Mouse (Mus musculus) G1E (cell line): ENCODE results near the gene Irx5. TPM values are rescaled to one million over a fixed set of nuclear protein-coding genes. Genes with fewer than 3 reads are reported as not detected.
A peak's percentile ranks its signal among the peaks of the same experiment; 100 is the strongest.

Experiments used
- ATAC-seq: 2 replicates; pipeline ENCODE4 v1.8.0; 2016; ENCODE audit warnings: mild to moderate bottlenecking; ENCODE audit not compliant: insufficient number of reproducible peaks, poor library complexity, low FRiP score, severe bottlenecking; ENCODE audit errors: extremely low read depth
- DNase-seq: peaks from one replicate; pipeline ENCODE4 v3.0.0; 2012; ENCODE audit warnings: low spot score
- H3K27me3 ChIP-seq: 2 replicates; pipeline ENCODE4 v1.6.1; 2012; ENCODE audit warnings: mild to moderate bottlenecking, low read length, inconsistent platforms; ENCODE audit not compliant: insufficient read depth
- H3K36me3 ChIP-seq: replicated peaks from 2 replicates; pipeline ENCODE3; 2012; ENCODE audit warnings: mild to moderate bottlenecking, inconsistent platforms
- H3K4me1 ChIP-seq: 2 replicates; pipeline ENCODE4 v1.6.1; 2012; ENCODE audit warnings: low read depth, low read length, inconsistent platforms, mixed read lengths; ENCODE audit not compliant: insufficient read depth
- H3K4me3 ChIP-seq: 2 replicates; pipeline ENCODE4 v1.5.1; 2012; ENCODE audit warnings: low read depth, mild to moderate bottlenecking, inconsistent platforms, low read length, moderate library complexity, mixed read lengths
- H3K9me3 ChIP-seq: replicated peaks from 2 replicates; pipeline ENCODE4 v1.6.1; 2012; ENCODE audit warnings: inconsistent platforms
- CTCF ChIP-seq: IDR thresholded peaks from 2 replicates; pipeline ENCODE4 v1.5.1; 2012; ENCODE audit warnings: low read depth, low read length, inconsistent platforms, mixed read lengths
- GATA1 ChIP-seq: IDR thresholded peaks from 2 replicates; pipeline ENCODE4 v1.6.1; 2012; ENCODE audit warnings: borderline replicate concordance, low read length, inconsistent platforms, mixed read lengths
- GATA2 ChIP-seq: IDR thresholded peaks from 2 replicates; pipeline ENCODE4 v1.6.1; 2012; ENCODE audit warnings: low read depth, low read length, inconsistent platforms, borderline replicate concordance
- POLR2AphosphoS5 ChIP-seq: IDR thresholded peaks from 2 replicates; pipeline ENCODE4 v1.6.1; 2012; ENCODE audit warnings: low read depth, low read length, inconsistent platforms; ENCODE audit not compliant: insufficient replicate concordance
- TAL1 ChIP-seq: conservative IDR thresholded peaks from 2 replicates; pipeline ENCODE4 v1.6.1; 2012; ENCODE audit warnings: low read depth, low read length, inconsistent platforms, mixed read lengths
- polyA plus RNA-seq: library from polyadenylated mRNA; stranded (reverse); fragments of >175 nt; gene quantifications from 2 replicates; pipeline ENCODE4 v1.2.3, GENCODE M21; 2012
- total RNA-seq, 2 experiments: library from RNA; stranded (forward) in 1 of 2; stranded (reverse) in 1 of 2; fragments of 200-1000 nt in 1 of 2; fragments of >200 nt in 1 of 2; fragmentation: Nextera tagmentation in 1 of 2; gene quantifications; 2 replicates each; pipeline ENCODE4 v1.2.3; 2014 to 2017

Irx5 gene
- total and polyA plus RNA-seq, 3 experiments, result 0.16 to 0.55 TPM; not detected in 1

DNA sequence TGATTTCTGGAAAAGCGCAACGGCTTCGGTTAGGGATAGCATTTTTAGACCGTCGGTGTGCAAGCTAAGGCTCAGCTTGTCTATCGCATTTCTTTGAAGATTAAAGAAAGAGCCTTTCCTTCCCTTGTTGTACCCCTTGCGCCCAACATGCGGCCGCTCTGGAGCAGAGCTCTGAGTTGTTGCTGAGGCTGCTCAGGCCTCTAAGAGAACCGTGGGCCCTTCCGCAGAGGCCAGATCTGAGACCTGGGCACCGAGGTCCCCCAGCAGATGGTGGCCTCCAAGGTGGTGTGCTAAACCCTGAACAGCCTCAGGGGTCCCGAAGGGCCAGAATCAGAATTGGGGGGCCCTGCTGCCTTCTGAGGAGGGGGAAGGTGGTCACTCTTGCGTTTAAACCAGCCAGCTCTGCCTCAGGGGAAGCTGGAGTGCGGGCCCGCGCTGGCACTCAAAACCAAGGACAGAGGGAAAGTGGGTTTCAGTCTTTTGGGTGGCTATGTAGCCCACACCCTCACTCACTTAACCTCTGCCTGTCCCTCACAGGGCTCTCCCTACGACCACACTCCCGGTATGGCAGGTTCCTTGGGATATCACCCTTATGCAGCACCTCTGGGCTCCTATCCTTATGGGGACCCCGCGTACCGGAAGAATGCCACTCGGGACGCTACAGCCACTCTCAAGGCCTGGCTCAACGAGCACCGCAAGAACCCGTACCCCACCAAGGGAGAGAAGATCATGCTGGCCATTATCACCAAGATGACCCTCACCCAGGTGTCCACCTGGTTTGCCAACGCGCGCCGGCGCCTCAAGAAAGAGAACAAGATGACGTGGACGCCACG, 1.8 kb downstream of the Irx5 start:
- peaks cover 63% of the 10 kb centered on the region for H3K9me3 ChIP-seq
- TF ChIP-seq POLR2AphosphoS5 (no peak), CTCF (no peak), GATA2 (no peak), GATA1 (no peak), TAL1 (no peak)
- no peak for DNase-seq

DNA sequence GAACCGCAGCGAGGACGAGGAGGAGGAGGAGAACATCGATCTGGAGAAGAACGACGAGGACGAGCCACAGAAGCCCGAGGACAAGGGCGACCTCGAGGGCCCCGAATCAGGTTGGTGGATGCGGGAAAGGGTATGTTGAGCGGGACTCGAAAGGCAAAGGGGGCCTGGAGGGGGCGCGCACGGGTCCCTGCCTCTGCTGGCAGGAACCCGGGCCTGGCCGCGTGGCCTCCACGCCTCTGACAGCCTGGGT, 2.3 kb downstream of the Irx5 start:
- Histone ChIP-seq H3K9me3 (peaks cover 68% of the 10 kb centered on the region), H3K4me3 (no peak overlapping the region; the same call in 1 of the 2 replicates), H3K27me3 (no peaks in the 10 kb centered on the region; the same call in 1 of the 2 replicates), H3K4me1 (peaks cover 7% of the 10 kb centered on the region), H3K36me3 (no peaks in the 10 kb centered on the region)
- no peak for ATAC-seq
- TF ChIP-seq TAL1 (no peak), GATA2 (no peak), POLR2AphosphoS5 (no peak), CTCF (no peak), GATA1 (no peak)
- no peak for DNase-seq

More for the DNA sequence above, 1.8 kb downstream of the Irx5 start:
- H3K36me3 ChIP-seq, result no peaks in the 10 kb centered on the region
- H3K4me1 ChIP-seq, result peaks cover 11% of the 10 kb centered on the region
- ATAC-seq, result no peak
- H3K27me3 ChIP-seq, result no peaks in the 10 kb centered on the region; the same call in 1 of the 2 replicates
- H3K4me3 ChIP-seq, result no peak overlapping the region; the same call in 1 of the 2 replicates

DNA sequence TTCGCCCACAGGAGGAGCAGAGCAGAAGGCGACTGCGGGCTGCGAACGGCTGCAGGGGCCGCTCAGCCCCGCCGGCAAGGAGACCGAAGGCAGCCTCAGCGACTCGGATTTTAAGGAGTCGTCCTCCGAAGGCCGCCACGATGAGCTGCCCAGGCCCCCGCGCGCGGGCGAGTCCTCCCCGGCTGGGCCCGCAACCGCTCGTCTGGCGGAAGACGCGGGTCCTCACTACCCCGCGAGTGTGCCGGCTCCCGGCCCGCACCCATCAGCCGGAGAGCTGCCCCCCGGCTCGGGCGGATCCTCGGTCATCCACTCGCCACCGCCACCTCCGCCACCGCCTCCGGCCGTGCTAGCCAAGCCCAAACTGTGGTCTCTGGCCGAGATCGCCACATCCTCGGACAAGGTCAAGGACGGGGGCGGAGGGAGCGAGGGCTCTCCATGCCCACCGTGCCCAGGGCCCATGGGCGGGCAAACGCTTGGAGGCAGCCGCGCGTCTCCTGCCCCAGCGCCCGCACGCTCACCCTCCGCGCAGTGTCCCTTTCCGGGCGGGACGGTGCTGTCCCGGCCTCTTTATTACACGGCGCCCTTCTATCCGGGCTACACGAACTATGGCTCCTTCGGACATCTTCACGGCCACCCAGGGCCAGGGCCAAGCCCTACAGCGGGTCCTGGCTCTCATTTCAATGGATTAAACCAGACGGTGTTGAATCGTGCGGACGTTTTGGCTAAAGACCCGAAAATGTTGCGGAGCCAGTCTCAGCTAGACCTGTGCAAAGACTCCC, 2.8 kb downstream of the Irx5 start:
- TF ChIP-seq GATA2 (no peak), TAL1 (no peak), GATA1 (no peak), POLR2AphosphoS5 (no peak), CTCF (no peak)
- peaks cover 73% of the 10 kb centered on the region for H3K9me3 ChIP-seq
- H3K4me3 ChIP-seq, result peak overlapping the region; percentile 9; the same call in 1 of the 2 replicates
- no peaks in the 10 kb centered on the region for H3K36me3 ChIP-seq
- ATAC-seq (no peak), DNase-seq (no peak)
- H3K27me3 ChIP-seq, result no peaks in the 10 kb centered on the region; the same call in 1 of the 2 replicates
- peaks cover 7% of the 10 kb centered on the region for H3K4me1 ChIP-seq

DNA sequence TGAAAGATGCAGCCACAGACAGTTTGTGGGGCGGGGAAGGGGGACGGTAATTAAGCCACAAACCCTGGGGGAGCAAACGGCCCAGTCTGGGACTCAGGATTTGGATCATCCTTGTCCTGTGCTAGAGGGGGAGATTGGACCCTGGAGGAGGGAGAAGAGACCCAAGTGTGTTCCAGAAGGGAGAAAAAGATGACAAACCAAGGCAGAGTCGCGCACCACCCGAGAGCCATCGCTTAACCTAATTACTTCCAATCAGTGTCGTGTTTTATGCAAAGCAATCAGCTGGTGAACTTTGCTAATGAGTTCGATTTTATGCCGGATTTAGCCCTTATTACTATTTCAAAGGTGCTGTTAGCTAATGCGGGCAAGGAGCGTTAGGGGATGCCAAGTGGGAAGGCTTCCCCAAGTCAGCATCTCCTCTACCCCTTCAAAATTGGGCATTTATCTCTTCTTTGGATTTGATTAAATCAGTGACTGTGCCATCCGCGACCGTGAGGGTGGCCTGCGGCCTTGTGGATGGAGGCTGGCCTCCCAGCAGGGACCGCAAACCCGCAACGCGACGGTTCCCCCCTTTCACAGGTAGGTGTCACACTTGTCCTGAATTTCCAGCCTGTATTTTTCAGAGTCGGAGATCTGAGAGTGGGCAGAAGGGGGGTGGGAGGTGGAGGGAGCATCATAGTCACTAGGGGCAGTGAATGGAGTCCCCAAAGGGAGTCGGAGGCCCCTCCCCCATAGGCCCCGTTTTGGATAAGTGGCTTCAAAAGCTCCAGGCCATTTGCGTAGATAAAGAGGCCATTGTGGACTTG, 4.3 kb downstream of the Irx5 start:
- Histone ChIP-seq H3K4me1 (peaks cover 1% of the 10 kb centered on the region), H3K4me3 (no peak overlapping the region; the same call in 1 of the 2 replicates), H3K36me3 (no peaks in the 10 kb centered on the region), H3K27me3 (no peaks in the 10 kb centered on the region; the same call in 1 of the 2 replicates), H3K9me3 (peaks cover 86% of the 10 kb centered on the region)
- no peak for DNase-seq
- ATAC-seq, result no peak
- no peak for TF ChIP-seq GATA2
- no peak for TF ChIP-seq POLR2AphosphoS5
- TF ChIP-seq GATA1, result no peak
- TF ChIP-seq CTCF, result no peak
- no peak for TF ChIP-seq TAL1

DNA sequence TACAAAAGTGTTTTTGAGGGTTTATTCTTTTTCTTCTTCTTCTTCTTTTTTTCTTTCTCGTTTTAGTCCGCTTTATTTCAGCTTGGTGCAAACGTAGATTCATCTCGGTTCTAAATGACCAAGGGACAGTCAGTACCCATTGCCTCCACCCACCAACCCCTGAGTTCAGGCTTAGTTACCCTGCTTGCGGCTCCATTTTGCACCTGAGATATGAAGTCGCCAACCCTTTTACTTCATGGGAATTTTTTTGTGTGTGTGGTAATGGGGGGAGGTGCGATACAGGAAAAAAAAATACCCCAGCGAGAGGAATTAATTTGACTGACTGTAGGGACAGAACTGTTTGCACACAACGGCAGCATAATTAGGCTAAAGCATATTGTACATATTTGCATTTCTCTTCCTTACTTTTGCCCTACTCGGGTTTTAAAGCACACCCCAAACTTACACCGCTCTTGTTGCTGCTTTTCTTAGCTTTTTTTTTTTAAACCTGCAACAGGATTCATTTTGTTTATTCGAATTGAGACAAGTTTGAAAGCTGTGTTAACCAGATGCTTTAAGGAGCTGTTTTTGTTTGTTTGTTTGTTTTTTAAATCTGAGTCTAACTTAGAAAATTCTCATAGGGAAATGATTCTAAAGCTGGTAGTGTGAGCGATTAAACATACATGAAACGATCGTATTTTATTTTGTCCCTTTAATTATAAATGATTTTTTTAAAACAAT, 5.1 kb downstream of the Irx5 start:
- ATAC-seq (no peak), DNase-seq (no peak)
- Histone ChIP-seq H3K9me3 (peaks cover 85% of the 10 kb centered on the region), H3K36me3 (no peaks in the 10 kb centered on the region), H3K4me1 (no peaks in the 10 kb centered on the region), H3K27me3 (no peaks in the 10 kb centered on the region; the same call in 1 of the 2 replicates), H3K4me3 (no peak overlapping the region)
- TF ChIP-seq GATA1, result no peak
- no peak for TF ChIP-seq CTCF
- TF ChIP-seq POLR2AphosphoS5, result no peak
- no peak for TF ChIP-seq GATA2
- no peak for TF ChIP-seq TAL1
